Mouse (Mus musculus): ENCODE measurements at regions not wholly inside any gene's neighbourhood (a gene's known extent, or its start where the extent isn't known, plus 50 kb on each side); places are given as distances from the start of the nearest gene placed in this dataset.

- TF ChIP-seq CTCF (IDR thresholded peaks at IDR 0.05) (no peak), EP300 (IDR thresholded peaks at IDR 0.05) (no peak)
These were observed 208.0 kb upstream of the Id2 start for GRCm38 (mm10) chr12:25304820-25305511.

Data from lung, postnatal 0 days (tissue).